Mouse (Mus musculus): Measurements from ENCODE around the gene Rgs6.

DNA sequence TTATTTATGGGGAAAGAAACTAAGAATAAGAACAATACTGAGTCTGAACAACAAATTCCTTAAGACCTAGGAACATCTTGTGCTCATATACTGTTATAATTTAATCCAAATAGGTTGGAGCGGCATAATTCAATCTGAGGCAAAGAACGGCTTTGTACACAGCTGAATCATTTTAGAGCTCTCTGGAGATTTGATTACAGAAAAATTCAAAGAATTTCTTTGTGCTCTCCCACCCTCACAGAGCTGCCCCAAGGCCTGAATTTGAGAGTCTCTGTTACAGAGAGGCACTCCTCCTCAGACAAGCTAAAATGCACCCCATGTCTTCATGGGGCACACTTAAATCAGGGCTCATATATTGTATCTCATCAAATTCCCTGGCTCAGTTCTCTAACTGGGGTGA lies 332.1 kb downstream of the Rgs6 start:
- TF ChIP-seq POLR2A (IDR thresholded peaks at IDR 0.05; ENCODE audit: borderline replicate concordance, extremely low read depth, low read depth, low read length) (no peak), CTCF (IDR thresholded peaks at IDR 0.05; ENCODE audit: insufficient read depth, low read length) (no peak)
